Mouse (Mus musculus) small intestine, adult 2 months (tissue): ENCODE data around the gene Nme7. TPM values are rescaled to one million over a fixed set of nuclear protein-coding genes. Genes with fewer than 3 reads are reported as not detected.

Source experiments
- H3K27ac ChIP-seq: fragments of 200-500 bp; 2 replicates; pipeline ENCODE4 v1.5.1; 2012; ENCODE audit warnings: low read depth, low read length, control low read depth, inconsistent platforms; ENCODE audit not compliant: insufficient read depth
- H3K27me3 ChIP-seq: fragments of 200-500 bp; 2 replicates; pipeline ENCODE4 v1.6.1; 2012; ENCODE audit warnings: mild to moderate bottlenecking, moderate library complexity, low read length, inconsistent platforms; ENCODE audit not compliant: control insufficient read depth, insufficient read depth
- H3K36me3 ChIP-seq: fragments of 200-500 bp; 2 replicates; pipeline ENCODE4 v1.6.1; 2012; ENCODE audit warnings: mild to moderate bottlenecking, low read length, control low read depth, inconsistent platforms; ENCODE audit not compliant: control insufficient read depth, insufficient read depth
- H3K4me1 ChIP-seq: fragments of 200-500 bp; 2 replicates; pipeline ENCODE4 v1.6.1; 2012; ENCODE audit warnings: low read length, inconsistent platforms, mixed read lengths; ENCODE audit not compliant: control insufficient read depth, insufficient read depth, insufficient read length
- H3K4me3 ChIP-seq: fragments of 200-500 bp; 2 replicates; pipeline ENCODE4 v1.5.1; 2012; ENCODE audit warnings: low read depth, mild to moderate bottlenecking, control low read depth, inconsistent platforms, low read length, moderate library complexity
- CTCF ChIP-seq: fragments of 200-500 bp; IDR thresholded peaks from 2 replicates; pipeline ENCODE4 v1.5.1; 2012; ENCODE audit warnings: low read depth, mild to moderate bottlenecking, control low read depth, inconsistent platforms, low read length, moderate library complexity, mixed read lengths; ENCODE audit not compliant: insufficient replicate concordance, insufficient read length; ENCODE audit errors: extremely low read depth
- POLR2A ChIP-seq: fragments of 200-500 bp; IDR thresholded peaks from 2 replicates; pipeline ENCODE4 v1.6.1; 2012; ENCODE audit warnings: low read depth, mild to moderate bottlenecking, control low read depth, inconsistent platforms, low read length, moderate library complexity
- WGBS: fragments of 180-500 bp; shearing (Covaris S2); methylation state at CpG from one replicate; pipeline ENCODE4 v1.1.7; 2018; 5-methylcytosine and 5-hydroxymethylcytosine counted together
- polyA plus RNA-seq: library from polyadenylated mRNA; depleted of rRNA; stranded (reverse); fragments of >200 nt; gene quantifications from 2 replicates; pipeline ENCODE4 v1.2.3, GENCODE M21; 2012

Nme7 gene
- polyA plus RNA-seq, 1 experiment = 1.9 TPM

GRCm38 (mm10) chr1:164307124-164307751 lies 3.3 kb downstream of the Nme7 start, which contains the start of gene Blzf1:
Gene Blzf1, minus strand, starts transcription at chr1:164307489.
- Histone ChIP-seq H3K4me1 (no peaks in the 10 kb centered on the region), H3K27ac (peak within 1 kb of the TSS; percentile 73), H3K36me3 (peaks cover 7% of the 10 kb centered on the region), H3K4me3 (peak within 1 kb of the TSS; percentile 79), H3K27me3 (no peaks in the 10 kb centered on the region)
- TF ChIP-seq POLR2A = peak; percentile 29; the same call in 1 of the 2 replicates
- no peak for TF ChIP-seq CTCF
- under 1% methylated on average over 35 of the region's 35 CpGs for WGBS

- no peak overlapping the region for H3K27ac ChIP-seq
- H3K4me1 ChIP-seq = no peaks in the 10 kb centered on the region
- peaks cover 5% of the 10 kb centered on the region for H3K36me3 ChIP-seq
- no peak for TF ChIP-seq CTCF
- no peak for TF ChIP-seq POLR2A
- H3K27me3 ChIP-seq = no peaks in the 10 kb centered on the region
- H3K4me3 ChIP-seq = peak overlapping the region; percentile 79
- WGBS = 8% methylated on average over 10 of the region's 10 CpGs
Measured at GRCm38 (mm10) chr1:164307922-164308321, 4.0 kb downstream of the Nme7 start.

- peaks cover 9% of the 10 kb centered on the region; the same call in 1 of the 2 replicates for H3K4me1 ChIP-seq
- WGBS = 94% methylated on average over 5 of the region's 5 CpGs
- H3K36me3 ChIP-seq = peaks cover 5% of the 10 kb centered on the region
- TF ChIP-seq CTCF (no peak), POLR2A (no peak)
- no peak overlapping the region for H3K27ac ChIP-seq
- H3K27me3 ChIP-seq = no peaks in the 10 kb centered on the region
- H3K4me3 ChIP-seq = no peak overlapping the region
Measured at GRCm38 (mm10) chr1:164314085-164314484, 10.2 kb downstream of the Nme7 start.

- Histone ChIP-seq H3K27ac (no peak overlapping the region), H3K4me1 (peaks cover 16% of the 10 kb centered on the region; the same call in 1 of the 2 replicates), H3K27me3 (no peaks in the 10 kb centered on the region), H3K4me3 (no peak overlapping the region), H3K36me3 (peaks cover 5% of the 10 kb centered on the region)
- WGBS = 86% methylated on average over 8 of the region's 8 CpGs
- TF ChIP-seq POLR2A (no peak), CTCF (peak; percentile 74; the same call in 1 of the 2 replicates)
Measured at GRCm38 (mm10) chr1:164315266-164315665, 11.3 kb downstream of the Nme7 start.

GRCm38 (mm10) chr1:164316697-164317096 lies 12.8 kb downstream of the Nme7 start:
- no peak for TF ChIP-seq CTCF
- no peak for TF ChIP-seq POLR2A
- peaks cover 24% of the 10 kb centered on the region; the same call in 1 of the 2 replicates for H3K4me1 ChIP-seq
- H3K36me3 ChIP-seq = peaks cover 4% of the 10 kb centered on the region
- 15% methylated on average over 3 of the region's 3 CpGs for WGBS
- no peaks in the 10 kb centered on the region for H3K27me3 ChIP-seq
- H3K4me3 ChIP-seq = no peak overlapping the region
- H3K27ac ChIP-seq = no peak overlapping the region

- TF ChIP-seq POLR2A = no peak
- no peak for TF ChIP-seq CTCF
- H3K36me3 ChIP-seq = peaks cover 4% of the 10 kb centered on the region; the same call in 1 of the 2 replicates
- 81% methylated on average over 9 of the region's 9 CpGs for WGBS
- H3K4me3 ChIP-seq = no peak overlapping the region
- peaks cover 29% of the 10 kb centered on the region; the same call in 1 of the 2 replicates for H3K4me1 ChIP-seq
- H3K27ac ChIP-seq = no peak overlapping the region
- H3K27me3 ChIP-seq = no peaks in the 10 kb centered on the region
Measured at GRCm38 (mm10) chr1:164317261-164317660, 13.3 kb downstream of the Nme7 start.

GRCm38 (mm10) chr1:164318474-164318873 lies 14.6 kb downstream of the Nme7 start:
- Histone ChIP-seq H3K27me3 (no peaks in the 10 kb centered on the region), H3K36me3 (peaks cover 2% of the 10 kb centered on the region; the same call in 1 of the 2 replicates), H3K27ac (peak overlapping the region; percentile 47; the same call in 1 of the 2 replicates), H3K4me3 (no peak overlapping the region), H3K4me1 (peaks cover 29% of the 10 kb centered on the region; the same call in 1 of the 2 replicates)
- TF ChIP-seq CTCF = no peak
- TF ChIP-seq POLR2A = no peak
- WGBS = 37% methylated on average over 5 of the region's 5 CpGs
